Mouse (Mus musculus) lung, embryonic 16.5 days (tissue): ENCODE results near the gene Gm5134. TPM values are rescaled to one million over a fixed set of nuclear protein-coding genes. Genes with fewer than 3 reads are reported as not detected.

Experiments used
- ATAC-seq: fragments of 200-750 bp; cut with Nextera tagmentation; 2 replicates; pipeline ENCODE4 v1.8.0; 2017; ENCODE audit warnings: low read depth, mild to moderate bottlenecking, moderate library complexity
- H3K27ac ChIP-seq: fragments of 300-500 bp; sonication (generic); 2 replicates; pipeline ENCODE4 v1.5.1; 2014; ENCODE audit warnings: mild to moderate bottlenecking, control low read depth, low read length
- H3K27me3 ChIP-seq: fragments of 300-500 bp; sonication (generic); 2 replicates; pipeline ENCODE4 v1.6.1; 2014; ENCODE audit warnings: low read depth, low read length, mixed read lengths; ENCODE audit not compliant: control insufficient read depth, insufficient read depth
- H3K36me3 ChIP-seq: fragments of 300-500 bp; sonication (generic); 2 replicates; pipeline ENCODE4 v1.6.1; 2014; ENCODE audit warnings: low read length; ENCODE audit not compliant: control insufficient read depth, insufficient read depth
- H3K4me1 ChIP-seq: fragments of 300-500 bp; sonication (generic); replicated peaks from 2 replicates; pipeline ENCODE4 v1.6.1; 2014; ENCODE audit warnings: low read length, mixed read lengths; ENCODE audit not compliant: control insufficient read depth, insufficient read depth
- H3K4me2 ChIP-seq: fragments of 300-500 bp; sonication (generic); 2 replicates; pipeline ENCODE4 v1.6.1; 2014; ENCODE audit warnings: low read depth, low read length, control low read depth
- H3K4me3 ChIP-seq: fragments of 300-500 bp; sonication (generic); 2 replicates; pipeline ENCODE4 v1.5.1; 2014; ENCODE audit warnings: mild to moderate bottlenecking, low read length, control low read depth
- H3K9ac ChIP-seq: fragments of 300-500 bp; sonication (generic); 2 replicates; pipeline ENCODE4 v1.6.1; 2014; ENCODE audit warnings: low read length, control low read depth
- H3K9me3 ChIP-seq: fragments of 300-500 bp; sonication (generic); 2 replicates; pipeline ENCODE4 v1.6.1; 2016; ENCODE audit warnings: low read length; ENCODE audit not compliant: control insufficient read depth
- WGBS: fragments of 180-500 bp; shearing (Covaris S2); extraction: QIAGEN DNeasy Blood & Tissue Kit; methylation state at CpG from one replicate; pipeline ENCODE4 v1.1.7; 2014; 5-methylcytosine and 5-hydroxymethylcytosine counted together
- polyA plus RNA-seq: library from polyadenylated mRNA; unstranded; fragments of >200 nt; fragmentation: Nextera tagmentation; extraction: Ambion mirVana; gene quantifications from 2 replicates; pipeline ENCODE4 v1.2.1, GENCODE M21; 2015

Gene Gm5134
- polyA plus RNA-seq, 1 experiment from 2014 or later = not detected

GRCm38 (mm10) chr10:76033119-76033455 is 78.8 kb downstream of the Gm5134 start:
- H3K27me3 ChIP-seq = no peaks in the 10 kb centered on the region
- H3K4me2 ChIP-seq = peak overlapping the region; percentile 66
- H3K4me3 ChIP-seq = peak overlapping the region; percentile 85
- peaks cover 9% of the 10 kb centered on the region for H3K36me3 ChIP-seq
- peak overlapping the region; percentile 93 for H3K9ac ChIP-seq
- no peak; the same call in none of the 2 replicates for ATAC-seq
- peaks cover 7% of the 10 kb centered on the region for H3K4me1 ChIP-seq
- WGBS = 9% methylated on average over 7 of the region's 7 CpGs
- peak overlapping the region; percentile 81 for H3K27ac ChIP-seq
- no peaks in the 10 kb centered on the region for H3K9me3 ChIP-seq

- H3K4me1 ChIP-seq = peaks cover 7% of the 10 kb centered on the region
- H3K9ac ChIP-seq = no peak overlapping the region
- no peak overlapping the region for H3K27ac ChIP-seq
- H3K9me3 ChIP-seq = no peaks in the 10 kb centered on the region
- 0 out of 2 replicates have a peak overlapping the region, but pooled peaks have one; percentile 66 for H3K4me2 ChIP-seq
- H3K4me3 ChIP-seq = no peak overlapping the region
- peaks cover 19% of the 10 kb centered on the region for H3K36me3 ChIP-seq
- ATAC-seq = no peak
- H3K27me3 ChIP-seq = no peaks in the 10 kb centered on the region
- 93% methylated on average over 8 of the region's 8 CpGs for WGBS
Measured at GRCm38 (mm10) chr10:76034001-76034600, 79.8 kb downstream of the Gm5134 start.

- no peak overlapping the region for H3K9ac ChIP-seq
- H3K27me3 ChIP-seq = no peaks in the 10 kb centered on the region
- ATAC-seq = no peak
Measured at GRCm38 (mm10) chr10:76035277-76035676, 81.0 kb downstream of the Gm5134 start.

GRCm38 (mm10) chr10:76036962-76037361 is 82.6 kb downstream of the Gm5134 start:
- WGBS = 93% methylated on average over 5 of the region's 5 CpGs
- no peaks in the 10 kb centered on the region for H3K27me3 ChIP-seq
- H3K4me3 ChIP-seq = no peak overlapping the region
- no peak for ATAC-seq
- no peaks in the 10 kb centered on the region for H3K9me3 ChIP-seq
- H3K4me2 ChIP-seq = no peak overlapping the region
- no peak overlapping the region for H3K27ac ChIP-seq
- H3K4me1 ChIP-seq = peaks cover 6% of the 10 kb centered on the region
- H3K36me3 ChIP-seq = peaks cover 41% of the 10 kb centered on the region
- no peak overlapping the region for H3K9ac ChIP-seq

More at GRCm38 (mm10) chr10:76035277-76035676, 81.0 kb downstream of the Gm5134 start:
- Histone ChIP-seq H3K4me3 (no peak overlapping the region), H3K4me2 (no peak overlapping the region), H3K27ac (no peak overlapping the region), H3K4me1 (peaks cover 7% of the 10 kb centered on the region), H3K9me3 (no peaks in the 10 kb centered on the region), H3K36me3 (peaks cover 31% of the 10 kb centered on the region)

GRCm38 (mm10) chr10:76045343-76045742 is 91.0 kb downstream of the Gm5134 start:
- no peaks in the 10 kb centered on the region for H3K9me3 ChIP-seq
- peaks cover 5% of the 10 kb centered on the region; the same call in 1 of the 2 replicates for H3K4me1 ChIP-seq
- no peak overlapping the region for H3K4me2 ChIP-seq
- H3K27ac ChIP-seq = no peak overlapping the region
- no peak for ATAC-seq
- H3K27me3 ChIP-seq = no peaks in the 10 kb centered on the region
- H3K4me3 ChIP-seq = no peak overlapping the region
- peaks cover 16% of the 10 kb centered on the region for H3K36me3 ChIP-seq
- WGBS = 35% methylated on average over 5 of the region's 5 CpGs
- H3K9ac ChIP-seq = no peak overlapping the region

- 11% methylated on average over 1 of the region's 1 CpGs for WGBS
- Histone ChIP-seq H3K36me3 (peaks cover 7% of the 10 kb centered on the region; the same call in 1 of the 2 replicates), H3K27ac (no peak overlapping the region), H3K4me2 (no peak overlapping the region), H3K27me3 (no peaks in the 10 kb centered on the region), H3K4me1 (peaks cover 5% of the 10 kb centered on the region; the same call in 1 of the 2 replicates), H3K9ac (no peak overlapping the region), H3K4me3 (no peak overlapping the region), H3K9me3 (no peaks in the 10 kb centered on the region)
- no peak for ATAC-seq
Measured at GRCm38 (mm10) chr10:76046754-76047153, 92.4 kb downstream of the Gm5134 start.

GRCm38 (mm10) chr10:76047182-76047869 is 93.0 kb downstream of the Gm5134 start:
- peak; percentile 52; the same call in 1 of the 2 replicates for ATAC-seq
- Histone ChIP-seq H3K27me3 (no peaks in the 10 kb centered on the region), H3K4me3 (no peak overlapping the region), H3K36me3 (peaks cover 7% of the 10 kb centered on the region; the same call in 1 of the 2 replicates), H3K4me2 (no peak overlapping the region), H3K4me1 (peaks cover 5% of the 10 kb centered on the region; the same call in 1 of the 2 replicates), H3K9ac (no peak overlapping the region), H3K27ac (no peak overlapping the region), H3K9me3 (no peaks in the 10 kb centered on the region)
- WGBS = 15% methylated on average over 5 of the region's 5 CpGs

- no peaks in the 10 kb centered on the region for H3K36me3 ChIP-seq
- ATAC-seq = no peak
- H3K4me3 ChIP-seq = no peak overlapping the region
- H3K9ac ChIP-seq = no peak overlapping the region
- H3K4me1 ChIP-seq = peaks cover 5% of the 10 kb centered on the region; the same call in 1 of the 2 replicates
- H3K27ac ChIP-seq = no peak overlapping the region
- H3K27me3 ChIP-seq = no peaks in the 10 kb centered on the region
- H3K9me3 ChIP-seq = no peaks in the 10 kb centered on the region
- WGBS = 8% methylated on average over 6 of the region's 6 CpGs
- no peak overlapping the region for H3K4me2 ChIP-seq
Measured at GRCm38 (mm10) chr10:76048967-76049366, 94.7 kb downstream of the Gm5134 start.

- no peaks in the 10 kb centered on the region for H3K27me3 ChIP-seq
- H3K36me3 ChIP-seq = no peaks in the 10 kb centered on the region
- H3K4me1 ChIP-seq = peaks cover 3% of the 10 kb centered on the region; the same call in 1 of the 2 replicates
- no peak for ATAC-seq
- H3K4me3 ChIP-seq = no peak overlapping the region
- H3K4me2 ChIP-seq = no peak overlapping the region
- H3K9me3 ChIP-seq = no peaks in the 10 kb centered on the region
- no peak overlapping the region for H3K9ac ChIP-seq
- WGBS = 67% methylated on average over 11 of the region's 11 CpGs
- no peak overlapping the region for H3K27ac ChIP-seq
Measured at GRCm38 (mm10) chr10:76051860-76052259, 97.5 kb downstream of the Gm5134 start.
